Comparison of ENCODE assay signal across 19 mouse cellular contexts in genomic region chr8:95023201-95023600, GRCm38 (mm10). TPM values are rescaled to one million over a fixed set of nuclear protein-coding genes. Genes with fewer than 3 reads are reported as not detected.
DNase-seq lines count a peak whose midpoint lies in the region; TF ChIP-seq lines count a peak whose summit lies in the region.
"Had no signal": no experiment of that assay in that cellular context is flagged by ENCODE, and none has a peak within 500 bp of the region (broad histone marks: within the 10 kb centered on the region; RNA-seq: fewer than 3 reads in every experiment).

No protein-coding gene starts in this region.

- TF ChIP-seq POLR2A in ES-Bruce4 (IDR thresholded peaks at IDR 0.05; ENCODE audit: insufficient read depth, low read length): no peak
- TF ChIP-seq POLR2A in myocyte (IDR thresholded peaks at IDR 0.05; ENCODE audit: insufficient read length, low read depth): no peak
- TF ChIP-seq POLR2A in lung, adult 2 months (IDR thresholded peaks at IDR 0.05; ENCODE audit: borderline replicate concordance, extremely low read depth, low read depth, low read length): no peak

- no peak for TF ChIP-seq CTCF in ES-Bruce4 (IDR thresholded peaks at IDR 0.05; ENCODE audit: low read depth, low read length)
- no peak for TF ChIP-seq CTCF in lung, adult 2 months (IDR thresholded peaks at IDR 0.05; ENCODE audit: insufficient read depth, low read length)

- H3K4me3 ChIP-seq in ES-Bruce4 (ENCODE audit: low read depth, low read length): no peak overlapping the region
- no peak overlapping the region for H3K4me3 ChIP-seq in myocyte
- no peak overlapping the region for H3K4me3 ChIP-seq in lung, adult 2 months (replicated peaks; ENCODE audit: extremely low read depth, low read depth, low read length)
- H3K4me3 ChIP-seq: embryonic facial prominence, embryonic 15.5 days; erythroblast, embryonic 14.5 days; forebrain, embryonic 10.5 days; gastrocnemius, adult 2 months; heart, embryonic 12.5 days; hindbrain, embryonic 10.5 days had no signal

- no peaks in the 10 kb centered on the region for H3K27me3 ChIP-seq in ES-Bruce4 (ENCODE audit: control insufficient read depth, insufficient read depth, low read length, poor library complexity, severe bottlenecking)
- H3K27me3 ChIP-seq in myocyte (ENCODE audit: control insufficient read depth, insufficient read depth, insufficient read length): no peaks in the 10 kb centered on the region
- H3K27me3 ChIP-seq: embryonic facial prominence, embryonic 15.5 days; heart, embryonic 12.5 days had no signal

- H3K4me2 ChIP-seq in myocyte (ENCODE audit: low read depth): peak overlapping the region; percentile 34
- H3K4me2 ChIP-seq: embryonic facial prominence, embryonic 15.5 days; heart, embryonic 12.5 days; hindbrain, embryonic 14.5 days had no signal

- WGBS in lung, adult 2 months: 35% methylated on average over 8 of the region's 8 CpGs

- no peaks in the 10 kb centered on the region for H3K36me3 ChIP-seq in ES-Bruce4 (ENCODE audit: control insufficient read depth, insufficient read depth, low read length, poor library complexity, severe bottlenecking)
- H3K36me3 ChIP-seq in myocyte (ENCODE audit: control insufficient read depth, insufficient read depth): no peaks in the 10 kb centered on the region
- H3K36me3 ChIP-seq: embryonic facial prominence, embryonic 15.5 days; forebrain, embryonic 10.5 days; heart, embryonic 12.5 days; hindbrain, embryonic 10.5 days had no signal

- no peak overlapping the region for H3ac ChIP-seq in myocyte (ENCODE audit: control insufficient read depth, insufficient read length)

- H3K79me2 ChIP-seq in myocyte (ENCODE audit: control insufficient read depth, insufficient read depth): no peaks in the 10 kb centered on the region

- H3K27ac ChIP-seq in ES-Bruce4 (ENCODE audit: insufficient read depth, low read length): no peak overlapping the region
- H3K27ac ChIP-seq: embryonic facial prominence, embryonic 15.5 days; forebrain, embryonic 10.5 days; gastrocnemius, adult 2 months; hindbrain, embryonic 10.5 days; hindbrain, embryonic 14.5 days had no signal

- peak; percentile 55; the same call in 1 of the 2 replicates for TF ChIP-seq EP300 in ES-Bruce4 (IDR thresholded peaks at IDR 0.05; ENCODE audit: insufficient read depth, low read depth, low read length)

- peaks cover 2% of the 10 kb centered on the region for H3K4me1 ChIP-seq in ES-Bruce4 (ENCODE audit: control insufficient read depth, insufficient read depth, low read length)
- no peaks in the 10 kb centered on the region for H3K4me1 ChIP-seq in lung, adult 2 months (ENCODE audit: control insufficient read depth, insufficient read depth, low read length)
- H3K4me1 ChIP-seq: embryonic facial prominence, embryonic 15.5 days had no signal

- DNase-seq in embryo, embryonic 10.5 days (ENCODE audit: low spot score): peak; percentile 49
- DNase-seq in embryo, embryonic 11 days: no peak
- peak; percentile 68 for DNase-seq in ZHBTc4 (ENCODE audit: low read depth, low spot score)
- no peak for DNase-seq in lung, adult 2 months
- DNase-seq in layer of hippocampus, adult 11-12 months (ENCODE audit: low spot score): no peak
- DNase-seq: adrenal gland, postnatal 10 days; cerebellum, adult 11 months; cerebellum, adult 8-10 months; cerebellum, postnatal 25 days; gastrocnemius, adult 2 months; gastrocnemius, postnatal 25 days had no signal

- no peaks in the 10 kb centered on the region for H3K9me3 ChIP-seq in ES-Bruce4 (replicated peaks; ENCODE audit: control insufficient read depth, insufficient read depth, low read length, poor library complexity, severe bottlenecking)
- H3K9me3 ChIP-seq: embryonic facial prominence, embryonic 15.5 days; forebrain, embryonic 10.5 days; hindbrain, embryonic 10.5 days had no signal

- no peak overlapping the region for H3K9ac ChIP-seq in ES-Bruce4 (ENCODE audit: low read depth, poor library complexity, severe bottlenecking)
- H3K9ac ChIP-seq: embryonic facial prominence, embryonic 15.5 days; heart, embryonic 12.5 days; hindbrain, embryonic 14.5 days had no signal

TF ChIP-seq in myocyte, 11 proteins besides CTCF, POLR2A, EP300 and RAD21:
- no peak for TF ChIP-seq TCF12 (IDR thresholded peaks at IDR 0.05; ENCODE audit: insufficient read depth, poor library complexity, severe bottlenecking)
- TF ChIP-seq MAX (IDR thresholded peaks at IDR 0.05; ENCODE audit: low read depth): no peak
- no peak for TF ChIP-seq CEBPB (IDR thresholded peaks at IDR 0.05; ENCODE audit: insufficient read depth, poor library complexity, severe bottlenecking)
- no peak for TF ChIP-seq TCF3 (IDR thresholded peaks at IDR 0.05; ENCODE audit: insufficient read length, low read depth)
- no peak for TF ChIP-seq SRF (IDR thresholded peaks at IDR 0.05; ENCODE audit: control insufficient read depth, insufficient read length, low read depth)
- no peak for TF ChIP-seq REST (IDR thresholded peaks at IDR 0.05; ENCODE audit: insufficient read depth, insufficient read length)
- no peak for TF ChIP-seq MYOG (IDR thresholded peaks at IDR 0.05; ENCODE audit: control insufficient read depth in 1 of 3, insufficient read depth in 1 of 3, insufficient read length in 2 of 3, low read depth in 2 of 3)
- no peak for TF ChIP-seq USF1 (IDR thresholded peaks at IDR 0.05; ENCODE audit: low read depth)
- no peak for TF ChIP-seq MYOD1 (IDR thresholded peaks at IDR 0.05; ENCODE audit: control insufficient read depth in 1 of 3, insufficient read length in 2 of 3, low read depth in 2 of 3)
- no peak for TF ChIP-seq POLR2AphosphoS2 (IDR thresholded peaks at IDR 0.05; ENCODE audit: insufficient read length, low read depth)
- TF ChIP-seq E2F4 (IDR thresholded peaks at IDR 0.05; ENCODE audit: insufficient read depth): no peak

RNA-seq across cellular contexts. Expression of gene Adgrg3, which starts 5.7 kb away (rescaled TPM):
- 0.27 TPM in 1 of 2 replicates, not detected in the other for polyA plus RNA-seq in ES-Bruce4 (2011; ENCODE audit: insufficient read depth, insufficient read length, low read depth, missing spikeins)
- polyA plus RNA-seq in myocyte (2012; fragmentation: generic; extraction: Trizol): 9.1 TPM
- polyA plus RNA-seq in lung, adult 2 months (2012; rRNA removed): 15.4 and 18.9 TPM in 2 replicates

RNA-seq across cellular contexts. Expression of gene Drc7, which starts 31.7 kb away (rescaled TPM):
- 0.62 and 0.64 TPM in 2 replicates for polyA plus RNA-seq in ES-Bruce4 (2011; ENCODE audit: insufficient read depth, insufficient read length, low read depth, missing spikeins)
- 0.02 TPM for polyA plus RNA-seq in myocyte (2012; fragmentation: generic; extraction: Trizol)
- polyA plus RNA-seq in lung, adult 2 months (2012; rRNA removed): 14.0 and 18.5 TPM in 2 replicates
- polyA plus RNA-seq: erythroblast, embryonic 14.5 days; heart, embryonic 12.5 days had no signal

RNA-seq across cellular contexts. Expression of gene Adgrg1, which starts 48.6 kb away (rescaled TPM):
- 11.4 and 13.8 TPM in 2 replicates for polyA plus RNA-seq in ES-Bruce4 (2011; ENCODE audit: insufficient read depth, insufficient read length, low read depth, missing spikeins)
- polyA plus RNA-seq in myocyte (2012; fragmentation: generic; extraction: Trizol): 12.4 TPM
- polyA plus RNA-seq in lung, adult 2 months (2012; rRNA removed): 192 and 233 TPM in 2 replicates

RNA-seq across cellular contexts. Expression of gene Katnb1, which starts 57.8 kb away (rescaled TPM):
- polyA plus RNA-seq in ES-Bruce4 (2011; ENCODE audit: insufficient read depth, insufficient read length, low read depth, missing spikeins) (15.9 and 16.1 TPM in 2 replicates), myocyte (2012; fragmentation: generic; extraction: Trizol) (20.0 TPM)
- polyA plus RNA-seq in lung, adult 2 months (2012; rRNA removed): 18.4 and 20.0 TPM in 2 replicates

Comparison
In these comparisons a context has a peak if more than half of its experiments do, and no peak if none do; other contexts are left out.
1. DNase-seq: peak in embryo, embryonic 10.5 days (single experiment) and ZHBTc4 (single experiment); none in embryo, embryonic 11 days (single experiment), lung, adult 2 months (single experiment) and layer of hippocampus, adult 11-12 months (single experiment).
2. RNA of gene Adgrg1, which starts 48.6 kb away (polyA plus RNA-seq): 192 to 233 TPM in lung, adult 2 months; 11.4 to 13.8 TPM in ES-Bruce4 and 12.4 TPM in myocyte (single experiment); every median in the first group is over 10 times any median in the second.